Mouse (Mus musculus): ENCODE measurements around the gene Fabp3.

Gene Fabp3

DNA sequence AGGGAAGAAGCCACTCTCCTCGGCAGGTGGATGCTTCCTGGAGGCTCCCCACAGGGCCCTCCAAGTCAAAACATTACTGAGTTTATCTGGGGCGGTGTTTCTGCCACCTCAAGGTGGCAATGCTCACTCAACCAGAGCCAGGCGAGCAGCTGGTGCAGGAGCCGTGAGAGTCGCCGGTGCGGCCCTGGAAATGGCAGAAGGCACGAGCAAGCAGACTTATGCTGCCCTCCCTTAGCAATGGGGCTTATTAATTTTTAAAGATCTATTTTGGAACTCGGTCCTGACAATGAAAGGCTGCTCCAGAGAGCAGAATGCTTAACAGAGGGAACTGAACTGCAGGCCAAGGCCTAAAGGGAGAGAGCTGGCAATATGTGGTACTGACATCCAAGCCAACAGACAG, 19.0 kb downstream of the Fabp3 start:
- no peak for DNase-seq (ENCODE audit: low spot score)

DNA sequence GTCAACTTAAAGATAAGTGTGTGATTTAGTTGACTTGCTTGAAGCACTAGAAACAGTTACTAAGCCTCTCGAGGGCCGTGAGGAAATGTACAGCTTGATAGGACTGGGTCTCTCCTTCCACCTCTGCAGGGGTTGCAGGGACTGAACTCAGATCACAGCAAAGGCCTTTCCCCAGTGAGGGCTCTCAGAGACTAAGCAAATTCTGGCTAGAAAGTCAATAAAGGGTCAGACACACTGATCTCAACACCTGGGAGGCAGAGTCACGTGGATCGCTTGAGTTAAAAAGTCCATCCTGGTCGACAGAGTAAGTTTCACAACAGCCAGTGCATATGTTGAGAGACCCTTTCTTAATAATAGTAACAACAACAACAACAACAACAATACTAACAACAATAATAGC, 27.5 kb downstream of the Fabp3 start:
- DNase-seq (ENCODE audit: low spot score): no peak

DNA sequence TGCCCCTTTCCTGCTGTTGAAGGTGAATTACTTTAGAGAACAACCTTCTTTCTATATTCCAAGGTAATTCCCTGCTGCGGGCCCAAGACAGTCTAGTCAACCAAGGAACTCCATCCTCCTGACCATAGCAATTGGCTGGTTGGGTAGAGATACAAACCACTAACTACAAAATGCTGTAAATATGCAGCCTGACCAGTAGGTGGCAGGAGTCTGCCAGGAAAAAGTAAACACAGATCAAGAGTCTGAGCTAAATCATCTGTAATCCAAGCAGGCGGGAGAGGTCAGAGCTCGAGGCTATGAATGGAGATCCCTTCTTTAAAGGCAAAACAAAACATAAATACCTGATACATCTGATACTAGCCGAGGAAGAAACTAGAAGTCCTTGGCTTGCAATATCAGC, 33.3 kb downstream of the Fabp3 start:
- peak; percentile 50 for DNase-seq (ENCODE audit: low spot score)

DNA sequence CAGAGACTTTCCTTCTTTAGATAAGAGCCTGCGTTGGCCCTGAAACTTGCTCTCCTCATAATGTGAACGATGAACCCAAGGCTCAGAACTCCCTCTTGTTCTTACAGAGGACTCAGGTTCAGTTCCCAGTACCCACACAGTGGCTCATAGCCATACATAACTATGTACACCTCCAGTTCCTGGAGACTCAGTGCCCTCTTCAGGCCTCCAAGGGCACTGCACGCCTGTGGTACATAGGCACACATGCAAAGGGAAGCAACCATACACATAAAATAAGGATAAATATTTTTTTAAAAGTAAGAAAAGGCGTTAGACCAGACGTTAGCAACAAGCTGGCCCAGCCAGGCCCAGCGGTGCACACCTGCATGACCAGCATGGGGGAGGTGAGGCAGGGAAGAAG, 41.3 kb downstream of the Fabp3 start:
- DNase-seq (ENCODE audit: low spot score): no peak

DNA sequence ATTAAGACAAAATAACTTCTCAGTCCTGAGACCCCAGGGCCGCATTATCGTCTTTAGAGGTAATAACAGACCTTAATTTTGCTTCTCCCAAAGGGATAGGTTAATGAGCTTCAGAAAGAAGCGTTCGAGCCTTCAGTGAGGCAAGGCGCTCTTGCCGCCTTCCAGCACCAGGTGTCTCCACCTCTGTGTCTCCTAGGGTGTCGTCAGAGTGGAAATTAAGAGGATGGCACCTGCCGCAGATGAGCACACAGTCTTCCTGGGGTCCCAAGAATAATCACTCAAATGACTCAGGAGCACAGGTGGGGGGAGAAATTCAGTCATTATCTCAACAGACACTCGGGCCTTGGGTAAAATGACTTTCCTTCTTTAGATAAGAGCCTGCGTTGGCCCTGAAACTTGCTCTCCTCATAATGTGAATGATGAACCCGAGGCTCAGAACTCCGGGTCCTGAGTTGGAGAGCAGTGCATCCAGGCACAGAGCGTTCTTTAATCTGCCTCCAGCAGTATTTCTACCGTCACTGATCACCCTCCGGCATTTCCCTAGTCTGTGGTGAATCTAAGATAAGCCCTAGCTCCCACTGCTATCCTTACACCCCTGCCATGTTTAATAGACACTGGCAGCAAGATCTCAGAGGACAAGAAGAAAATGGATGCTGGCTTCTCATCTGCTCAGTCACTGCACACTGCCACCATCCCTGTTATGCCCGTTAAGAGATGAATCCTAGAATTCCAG, 42.5 kb downstream of the Fabp3 start:
- no peak for DNase-seq (ENCODE audit: low spot score)

DNA sequence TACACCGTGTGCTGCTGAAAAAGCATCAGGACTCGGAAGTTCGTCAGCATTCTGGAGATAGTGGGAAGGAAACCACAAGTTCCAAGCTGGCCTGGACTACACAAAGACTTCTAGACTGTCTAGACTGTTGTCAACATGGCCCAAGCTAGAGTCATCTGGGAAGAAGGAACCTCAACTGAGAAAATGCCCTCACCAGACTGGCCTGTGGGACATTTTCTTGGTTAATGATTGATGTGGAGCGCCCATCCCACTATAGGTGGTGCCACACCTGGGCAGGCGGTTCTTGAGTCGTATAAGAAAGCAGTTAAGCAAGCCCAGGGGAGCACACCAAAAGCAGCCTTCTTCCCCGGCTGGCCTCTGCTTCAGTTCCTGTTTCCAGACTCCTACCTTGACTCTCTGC, 44.2 kb downstream of the Fabp3 start:
- no peak for DNase-seq (ENCODE audit: low spot score)

DNA sequence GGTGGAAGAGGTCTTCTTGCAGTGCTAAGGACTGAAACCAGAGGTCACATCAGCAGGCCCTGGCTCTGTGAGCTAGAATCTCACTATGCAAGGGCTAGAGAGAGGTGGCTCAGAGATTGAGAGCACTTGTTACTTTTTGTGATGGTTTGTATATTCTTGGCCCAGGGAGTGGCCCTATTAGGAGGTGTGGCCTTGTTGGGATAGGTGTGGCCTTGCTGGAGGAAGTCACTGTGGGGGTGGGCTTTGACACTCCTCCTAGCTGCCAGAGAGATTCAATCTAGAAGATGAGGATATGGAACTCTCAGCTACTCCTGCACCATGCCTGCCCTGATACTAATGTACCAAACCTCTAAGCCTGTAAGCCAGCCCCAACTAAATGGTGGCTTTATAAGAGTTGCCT, 49.6 kb downstream of the Fabp3 start:
- DNase-seq (ENCODE audit: low spot score): no peak

DNA sequence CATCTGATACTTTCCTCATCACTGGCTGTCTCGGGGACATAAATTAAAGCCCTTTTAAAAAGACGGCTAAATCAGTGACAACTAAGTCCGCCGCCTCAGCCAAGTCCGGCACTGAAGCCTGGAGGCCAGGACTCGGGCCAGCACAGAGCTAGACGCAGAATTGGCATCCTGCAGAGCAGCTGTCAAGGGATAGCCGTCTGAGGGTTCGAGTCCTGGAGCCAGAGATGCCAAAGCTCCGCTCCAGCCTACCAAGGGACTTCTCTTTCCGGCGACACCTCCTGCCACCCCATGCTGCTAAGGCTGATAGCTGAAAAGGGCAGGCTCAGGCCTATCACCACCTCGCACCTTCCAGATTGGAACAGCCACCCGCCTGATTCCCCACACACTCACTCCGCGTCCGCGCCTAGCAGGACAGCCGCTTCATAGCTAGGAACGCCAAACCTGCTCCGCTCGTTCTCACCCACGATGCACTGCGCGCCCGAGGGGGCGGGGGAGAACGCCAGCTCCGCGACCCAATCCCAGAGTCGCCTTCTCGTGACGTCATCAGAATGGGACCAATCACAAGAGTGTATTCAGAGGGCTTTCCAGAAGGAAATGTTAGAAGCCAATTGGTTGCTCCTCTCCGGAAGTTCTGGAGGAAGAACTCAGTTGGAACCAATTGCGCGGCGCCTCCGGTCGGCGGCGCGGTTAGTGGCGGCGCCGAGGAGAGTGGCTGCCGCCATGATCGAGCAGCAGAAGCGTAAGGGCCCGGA, 51.3 kb downstream of the Fabp3 start, which contains the start of the genes Zcchc17 and Snrnp40:
TSS of gene Zcchc17 (minus strand) at position 458 of the 752 bp plus-strand sequence.
TSS of gene Snrnp40 (plus strand) at position 647 of the 752 bp plus-strand sequence.
- DNase-seq (ENCODE audit: low spot score): peak; percentile 100

DNA sequence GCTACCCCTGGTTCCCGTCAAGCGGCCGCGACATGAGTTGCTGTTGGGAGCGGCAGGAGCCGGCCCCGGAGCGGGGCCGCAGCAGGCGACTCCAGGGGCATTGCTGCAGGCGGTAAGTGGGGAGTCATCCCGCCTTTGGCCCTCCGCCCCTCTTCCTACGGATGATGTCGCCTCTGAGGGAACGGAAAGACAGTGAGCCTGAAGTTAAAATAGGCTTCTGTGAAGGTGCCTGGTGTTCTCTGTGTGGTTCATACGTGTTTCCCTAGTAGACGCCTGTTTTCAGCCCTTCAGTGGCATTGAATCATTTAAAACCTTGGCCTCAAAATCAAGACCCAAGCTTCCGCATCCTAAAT, 51.8 kb downstream of the Fabp3 start:
- no peak for DNase-seq (ENCODE audit: low spot score)
